Mouse (Mus musculus) heart, embryonic 13.5 days (tissue): Measurements from ENCODE around the gene Iqsec1. TPM values are rescaled to one million over a fixed set of nuclear protein-coding genes. Genes with fewer than 3 reads are reported as not detected.

ENCODE experiments used
- ATAC-seq: fragments of 200-750 bp; cut with Nextera tagmentation; 2 replicates; pipeline ENCODE4 v1.8.0; 2017; ENCODE audit warnings: moderate TSS enrichment; ENCODE audit not compliant: insufficient number of reproducible peaks, low FRiP score, low TSS enrichment; ENCODE audit errors: extremely low read depth
- H3K27ac ChIP-seq: fragments of 300-500 bp; sonication (generic); replicated peaks from 2 replicates; pipeline ENCODE4 v1.5.1; 2015; ENCODE audit warnings: moderate library complexity, mild to moderate bottlenecking, inconsistent platforms
- H3K27me3 ChIP-seq: fragments of 300-500 bp; sonication (generic); replicated peaks from 2 replicates; pipeline ENCODE4 v1.6.1; 2015; ENCODE audit warnings: mild to moderate bottlenecking, inconsistent platforms
- H3K36me3 ChIP-seq: fragments of 300-500 bp; sonication (generic); 2 replicates; pipeline ENCODE4 v1.6.1; 2015; ENCODE audit warnings: mild to moderate bottlenecking, inconsistent platforms
- H3K4me1 ChIP-seq: fragments of 300-500 bp; sonication (generic); 2 replicates; pipeline ENCODE4 v1.6.1; 2015; ENCODE audit warnings: inconsistent platforms
- H3K4me2 ChIP-seq: fragments of 300-500 bp; sonication (generic); 2 replicates; pipeline ENCODE4 v1.6.1; 2015; ENCODE audit warnings: inconsistent platforms, mild to moderate bottlenecking, moderate library complexity
- H3K4me3 ChIP-seq: fragments of 300-500 bp; sonication (generic); 2 replicates; pipeline ENCODE4 v1.5.1; 2015; ENCODE audit warnings: moderate library complexity, mild to moderate bottlenecking, inconsistent platforms
- H3K9ac ChIP-seq: fragments of 300-500 bp; sonication (generic); 2 replicates; pipeline ENCODE4 v1.6.1; 2015; ENCODE audit warnings: inconsistent platforms, mild to moderate bottlenecking, moderate library complexity
- H3K9me3 ChIP-seq: fragments of 300-500 bp; sonication (generic); 2 replicates; pipeline ENCODE4 v1.6.1; 2016; ENCODE audit warnings: inconsistent platforms
- WGBS: fragments of 180-500 bp; shearing (Covaris S2); methylation state at CpG from one replicate; pipeline ENCODE4 v1.1.7; 2015; ENCODE audit warnings: mixed read lengths; 5-methylcytosine and 5-hydroxymethylcytosine counted together
- polyA plus RNA-seq: library from polyadenylated mRNA; unstranded; fragments of >200 nt; fragmentation: Nextera tagmentation; extraction: Ambion mirVana; gene quantifications from 2 replicates; pipeline ENCODE4 v1.2.1, GENCODE M21; 2015

Gene Iqsec1
- polyA plus RNA-seq, 1 experiment from 2014 or later: 13.5 TPM

GRCm38 (mm10) chr6:90919636-90920420 is 68.7 kb downstream of the Iqsec1 start:
- WGBS: 38% methylated on average over 4 of the region's 4 CpGs
- Histone ChIP-seq H3K9ac (no peak overlapping the region), H3K9me3 (no peaks in the 10 kb centered on the region), H3K4me3 (no peak overlapping the region), H3K27ac (no peak overlapping the region), H3K36me3 (no peaks in the 10 kb centered on the region), H3K4me2 (no peak overlapping the region), H3K4me1 (peaks cover 62% of the 10 kb centered on the region), H3K27me3 (no peaks in the 10 kb centered on the region)
- no peak for ATAC-seq

DNA sequence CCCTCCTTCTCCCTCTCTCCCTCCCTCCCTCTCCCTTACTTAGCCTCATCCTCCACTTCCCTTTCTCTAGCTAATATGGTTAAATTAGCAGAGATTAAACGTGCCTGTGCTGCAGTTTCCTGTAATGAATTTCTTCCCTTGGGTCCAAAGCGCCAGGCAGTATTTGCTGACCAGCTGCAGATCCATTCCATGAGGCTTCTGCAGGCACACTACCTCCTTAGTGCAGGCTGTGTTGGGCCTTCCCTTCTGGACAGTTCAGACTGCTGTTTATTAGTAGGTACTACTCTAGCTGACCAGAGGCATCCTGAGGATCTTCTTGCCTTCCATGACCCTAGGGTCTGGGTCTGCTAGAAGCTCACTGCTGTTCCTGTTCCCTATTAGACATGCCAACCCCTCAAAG is 72.9 kb downstream of the Iqsec1 start:
- WGBS: 60% methylated on average over 2 of the region's 2 CpGs
- Histone ChIP-seq H3K27ac (no peak overlapping the region), H3K4me3 (no peak overlapping the region), H3K9me3 (no peaks in the 10 kb centered on the region), H3K36me3 (no peaks in the 10 kb centered on the region), H3K9ac (no peak overlapping the region), H3K4me2 (no peak overlapping the region), H3K27me3 (no peaks in the 10 kb centered on the region), H3K4me1 (peaks cover 22% of the 10 kb centered on the region)
- ATAC-seq: no peak

GRCm38 (mm10) chr6:90913771-90914170 is 74.7 kb downstream of the Iqsec1 start:
- H3K4me1 ChIP-seq: peaks cover 7% of the 10 kb centered on the region; the same call in 1 of the 2 replicates
- no peak overlapping the region for H3K9ac ChIP-seq
- no peaks in the 10 kb centered on the region for H3K9me3 ChIP-seq
- H3K27ac ChIP-seq: no peak overlapping the region
- H3K36me3 ChIP-seq: no peaks in the 10 kb centered on the region
- H3K4me2 ChIP-seq: no peak overlapping the region
- no peak overlapping the region for H3K4me3 ChIP-seq
- H3K27me3 ChIP-seq: no peaks in the 10 kb centered on the region
- ATAC-seq: no peak
- 84% methylated on average over 5 of the region's 5 CpGs for WGBS

- WGBS: 78% methylated on average over 6 of the region's 6 CpGs
- no peaks in the 10 kb centered on the region for H3K36me3 ChIP-seq
Observed at GRCm38 (mm10) chr6:90912768-90913167, 75.7 kb downstream of the Iqsec1 start.

DNA sequence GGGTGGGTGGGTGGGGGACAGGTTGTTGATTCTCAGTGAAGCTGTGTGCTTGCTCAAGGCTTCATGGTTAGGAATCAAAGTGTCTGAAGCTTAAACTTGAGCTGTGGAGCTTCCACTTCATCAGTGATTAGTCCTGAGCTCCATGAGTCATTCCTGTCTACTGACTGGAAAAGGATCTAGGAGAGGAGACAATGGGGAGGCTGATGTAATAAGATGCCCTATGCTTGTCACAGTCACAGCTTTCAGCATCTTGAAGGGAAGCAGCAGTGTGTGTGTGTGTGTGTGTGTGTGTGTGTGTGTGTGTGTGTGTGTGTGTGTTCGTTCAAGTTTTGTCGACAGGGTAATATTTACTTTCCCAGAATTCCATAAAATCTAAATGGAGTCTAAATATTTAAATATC is 84.3 kb downstream of the Iqsec1 start:
- H3K4me3 ChIP-seq: no peak overlapping the region
- peaks cover 4% of the 10 kb centered on the region; the same call in 1 of the 2 replicates for H3K27me3 ChIP-seq
- peaks cover 27% of the 10 kb centered on the region for H3K4me1 ChIP-seq
- H3K36me3 ChIP-seq: no peaks in the 10 kb centered on the region
- H3K9me3 ChIP-seq: no peaks in the 10 kb centered on the region
- 79% methylated on average over 2 of the region's 2 CpGs for WGBS
- H3K27ac ChIP-seq: no peak overlapping the region
- no peak for ATAC-seq
- H3K9ac ChIP-seq: no peak overlapping the region
- H3K4me2 ChIP-seq: no peak overlapping the region

More at GRCm38 (mm10) chr6:90912768-90913167, 75.7 kb downstream of the Iqsec1 start:
- Histone ChIP-seq H3K4me2 (no peak overlapping the region), H3K9ac (no peak overlapping the region), H3K4me1 (0 out of 2 replicates have a peak, but pooled peaks cover 4% of the 10 kb centered on the region), H3K9me3 (no peaks in the 10 kb centered on the region), H3K4me3 (no peak overlapping the region), H3K27ac (no peak overlapping the region), H3K27me3 (no peaks in the 10 kb centered on the region)
- no peak for ATAC-seq

GRCm38 (mm10) chr6:90900302-90900701 is 88.2 kb downstream of the Iqsec1 start:
- WGBS: 77% methylated on average over 6 of the region's 6 CpGs
- peaks cover 54% of the 10 kb centered on the region for H3K4me1 ChIP-seq
- H3K27me3 ChIP-seq: peaks cover 4% of the 10 kb centered on the region; the same call in 1 of the 2 replicates
- no peak overlapping the region for H3K4me3 ChIP-seq
- H3K9me3 ChIP-seq: no peaks in the 10 kb centered on the region
- no peak overlapping the region for H3K4me2 ChIP-seq
- no peak overlapping the region for H3K27ac ChIP-seq
- no peaks in the 10 kb centered on the region for H3K36me3 ChIP-seq
- no peak overlapping the region for H3K9ac ChIP-seq
- ATAC-seq: no peak

DNA sequence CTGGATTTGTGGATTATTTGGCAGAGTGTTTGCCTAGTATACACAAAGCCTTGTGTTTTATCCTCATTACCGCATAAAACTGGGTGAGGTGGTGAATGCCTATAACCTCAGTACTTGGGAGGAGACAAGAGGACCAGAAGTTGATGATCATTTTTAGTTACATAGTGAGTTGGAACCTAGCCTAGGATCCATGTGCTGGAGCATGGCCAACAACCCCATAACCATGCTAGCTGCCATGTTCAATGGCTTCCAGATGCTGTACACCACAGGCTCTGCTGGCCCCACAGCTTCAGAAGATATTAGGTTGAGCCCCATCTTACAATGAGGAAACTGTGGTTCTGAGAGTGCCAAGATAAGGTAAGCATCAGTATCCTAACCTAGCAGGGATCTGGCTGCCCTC is 89.2 kb downstream of the Iqsec1 start:
- ATAC-seq: no peak
- peak overlapping the region; percentile 80; the same call in 1 of the 2 replicates for H3K27ac ChIP-seq
- peaks cover 65% of the 10 kb centered on the region for H3K4me1 ChIP-seq

DNA sequence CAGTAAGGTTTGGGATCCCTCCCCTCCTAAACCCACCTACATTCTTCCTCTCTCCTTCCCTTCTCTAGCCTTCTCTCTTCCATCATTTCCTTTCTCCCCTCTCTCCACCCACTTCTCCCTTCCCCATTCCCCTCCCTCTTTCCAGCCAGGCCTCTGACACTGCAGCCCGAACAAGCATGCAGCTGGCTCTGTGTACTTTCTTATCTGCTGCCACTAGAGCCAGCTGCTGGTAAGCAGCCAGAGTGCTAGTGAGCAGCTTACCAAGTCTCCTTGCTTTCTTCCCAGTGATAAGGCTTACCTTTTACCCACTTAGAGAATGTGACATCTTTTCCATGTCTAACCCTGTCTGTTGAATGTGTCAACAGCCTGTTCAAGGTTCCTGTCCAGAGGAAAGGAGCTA is 90.4 kb downstream of the Iqsec1 start:
- no peak overlapping the region for H3K4me3 ChIP-seq
- no peak overlapping the region for H3K9ac ChIP-seq
- H3K4me2 ChIP-seq: no peak overlapping the region
- H3K9me3 ChIP-seq: no peaks in the 10 kb centered on the region
- no peaks in the 10 kb centered on the region for H3K36me3 ChIP-seq
- no peak for ATAC-seq
- 0% methylated on average over 1 of the region's 1 CpGs for WGBS
- peak overlapping the region; percentile 80 for H3K27ac ChIP-seq
- no peaks in the 10 kb centered on the region for H3K27me3 ChIP-seq
- H3K4me1 ChIP-seq: peaks cover 65% of the 10 kb centered on the region

More for the DNA sequence above, 89.2 kb downstream of the Iqsec1 start:
- Histone ChIP-seq H3K36me3 (no peaks in the 10 kb centered on the region), H3K27me3 (no peaks in the 10 kb centered on the region), H3K4me3 (no peak overlapping the region), H3K4me2 (no peak overlapping the region), H3K9ac (no peak overlapping the region), H3K9me3 (no peaks in the 10 kb centered on the region)
- 84% methylated on average over 1 of the region's 1 CpGs for WGBS

- Histone ChIP-seq H3K27me3 (no peaks in the 10 kb centered on the region), H3K9me3 (no peaks in the 10 kb centered on the region), H3K9ac (no peak overlapping the region), H3K4me3 (no peak overlapping the region), H3K36me3 (no peaks in the 10 kb centered on the region), H3K4me2 (no peak overlapping the region), H3K27ac (no peak overlapping the region), H3K4me1 (peaks cover 28% of the 10 kb centered on the region)
- no peak for ATAC-seq
- 75% methylated on average over 1 of the region's 1 CpGs for WGBS
Observed at GRCm38 (mm10) chr6:90892401-90892800, 96.1 kb downstream of the Iqsec1 start.

DNA sequence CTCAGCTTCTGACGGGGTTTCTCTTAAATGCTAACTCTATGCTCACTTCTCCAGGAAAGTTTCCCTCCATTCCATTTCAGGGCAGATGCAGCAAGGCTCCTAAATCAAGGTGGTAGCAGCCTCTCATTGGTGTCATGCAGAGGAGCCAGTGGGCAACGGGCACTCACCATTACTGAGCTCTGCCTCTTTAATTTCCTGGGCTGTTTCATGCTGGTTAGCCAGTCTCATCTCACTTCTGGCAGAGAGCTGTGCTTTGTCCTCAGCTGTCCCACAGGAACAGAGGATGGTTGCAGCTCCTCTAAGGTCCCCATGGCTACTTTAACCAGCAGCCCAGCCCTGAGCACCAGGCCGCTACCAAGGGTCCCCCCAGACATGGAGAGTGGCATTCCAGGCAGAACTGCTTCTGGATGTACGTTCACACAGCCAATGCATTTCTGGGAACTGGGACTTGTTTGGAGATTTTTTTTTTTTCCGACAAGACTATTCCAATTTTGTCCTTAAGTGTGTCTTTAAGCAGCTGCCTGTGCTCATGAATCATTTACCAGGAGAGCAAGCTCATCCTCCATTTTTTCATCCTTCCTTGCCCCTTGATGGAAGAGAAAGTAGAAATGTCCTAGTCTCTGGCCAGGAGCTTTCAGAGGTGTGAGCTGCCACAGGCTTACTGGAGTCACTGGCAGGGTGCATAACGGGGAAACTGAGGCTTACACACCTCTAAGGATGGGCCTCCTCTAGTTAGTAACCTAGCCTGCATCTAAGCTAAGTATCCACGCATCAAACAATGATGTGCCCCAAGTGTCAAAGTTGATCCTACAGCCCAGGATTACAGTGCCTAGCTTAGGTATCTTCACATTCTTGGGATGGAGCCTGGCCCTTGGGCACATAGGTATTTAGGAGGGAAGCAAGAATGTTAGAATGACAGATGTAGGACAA is 98.9 kb downstream of the Iqsec1 start:
- Histone ChIP-seq H3K27ac (no peak overlapping the region), H3K4me3 (no peak overlapping the region), H3K4me1 (peaks cover 38% of the 10 kb centered on the region), H3K36me3 (no peaks in the 10 kb centered on the region), H3K9ac (no peak overlapping the region), H3K4me2 (no peak overlapping the region), H3K27me3 (no peaks in the 10 kb centered on the region), H3K9me3 (no peaks in the 10 kb centered on the region)
- ATAC-seq: no peak
- WGBS: 76% methylated on average over 7 of the region's 7 CpGs

DNA sequence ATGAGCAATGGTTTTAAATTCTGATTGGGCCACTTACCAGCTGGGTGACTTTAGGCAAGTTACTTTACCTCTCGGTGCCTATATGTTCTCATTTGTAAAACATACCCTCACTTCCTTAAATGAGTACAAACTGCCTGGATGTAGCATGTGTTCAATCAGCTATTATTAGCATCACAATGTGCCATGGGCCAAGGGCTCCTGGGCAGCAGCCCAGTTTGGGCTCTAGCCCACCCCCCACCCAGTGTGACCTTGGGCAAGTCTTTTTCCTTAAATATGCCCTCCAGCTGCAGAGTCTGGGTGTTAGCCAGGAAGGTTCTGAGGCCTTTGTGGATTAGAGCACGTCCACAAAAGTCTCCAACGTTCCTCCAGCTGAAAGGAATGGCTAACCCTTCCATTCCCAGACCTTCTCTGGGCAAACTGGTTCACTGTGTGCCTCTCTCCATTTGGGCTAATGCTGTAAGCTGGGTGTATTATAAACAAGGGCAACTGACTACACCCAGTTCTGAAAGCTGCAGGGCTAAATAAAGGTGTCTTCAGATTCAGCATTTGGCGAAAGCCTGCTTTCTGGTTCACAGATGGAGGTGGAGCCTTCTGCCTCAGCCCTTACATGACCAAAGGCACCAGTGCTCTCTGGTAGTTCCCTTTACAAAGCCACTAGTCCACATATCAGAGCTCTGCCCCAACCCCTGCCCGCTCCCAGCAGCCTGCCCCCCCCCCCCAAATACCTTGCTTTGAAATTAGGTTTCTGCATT is 101.3 kb downstream of the Iqsec1 start:
- no peaks in the 10 kb centered on the region for H3K9me3 ChIP-seq
- 44% methylated on average over 5 of the region's 5 CpGs for WGBS
- H3K36me3 ChIP-seq: no peaks in the 10 kb centered on the region
- H3K4me1 ChIP-seq: peaks cover 41% of the 10 kb centered on the region
- no peak overlapping the region for H3K4me2 ChIP-seq
- no peaks in the 10 kb centered on the region for H3K27me3 ChIP-seq
- H3K27ac ChIP-seq: peak overlapping the region; percentile 8
- H3K9ac ChIP-seq: no peak overlapping the region
- no peak for ATAC-seq
- no peak overlapping the region for H3K4me3 ChIP-seq
